Mouse (Mus musculus) stomach, postnatal 0 days (tissue): Measurements from ENCODE around the gene Mknk2. TPM values are rescaled to one million over a fixed set of nuclear protein-coding genes. Genes with fewer than 3 reads are reported as not detected.

Source experiments
- ATAC-seq: fragments of 200-750 bp; cut with Nextera tagmentation; 2 replicates; pipeline ENCODE4 v1.8.0; 2017; ENCODE audit not compliant: low FRiP score, low TSS enrichment
- DNase-seq: peaks from one replicate; pipeline ENCODE4 v3.0.0-alpha.2; 2016; ENCODE audit warnings: low spot score
- H3K27ac ChIP-seq: fragments of 300-500 bp; sonication (generic); replicated peaks from 2 replicates; pipeline ENCODE4 v1.5.1; 2014; ENCODE audit warnings: mild to moderate bottlenecking, control low read depth
- H3K27me3 ChIP-seq: fragments of 300-500 bp; sonication (generic); 2 replicates; pipeline ENCODE4 v1.6.1; 2014; ENCODE audit warnings: low read length; ENCODE audit not compliant: control insufficient read depth, insufficient read depth
- H3K36me3 ChIP-seq: fragments of 300-500 bp; sonication (generic); 2 replicates; pipeline ENCODE4 v1.6.1; 2014; ENCODE audit warnings: low read length, mixed read lengths; ENCODE audit not compliant: control insufficient read depth, insufficient read depth
- H3K4me1 ChIP-seq: fragments of 300-500 bp; sonication (generic); replicated peaks from 2 replicates; pipeline ENCODE4 v1.6.1; 2014; ENCODE audit warnings: antibody characterized with exemption; ENCODE audit not compliant: control insufficient read depth, insufficient read depth
- H3K4me2 ChIP-seq: fragments of 300-500 bp; sonication (generic); replicated peaks from 2 replicates; pipeline ENCODE4 v1.6.1; 2014; ENCODE audit warnings: low read depth, mild to moderate bottlenecking, control low read depth, moderate library complexity
- H3K4me3 ChIP-seq: fragments of 300-500 bp; sonication (generic); 2 replicates; pipeline ENCODE4 v1.5.1; 2014; ENCODE audit warnings: low read depth, low read length, control low read depth
- H3K9ac ChIP-seq: fragments of 300-500 bp; sonication (generic); 2 replicates; pipeline ENCODE4 v1.6.1; 2014; ENCODE audit warnings: mild to moderate bottlenecking, low read length, control low read depth, mixed read lengths
- H3K9me3 ChIP-seq: fragments of 300-500 bp; sonication (generic); 2 replicates; pipeline ENCODE4 v1.6.1; 2016; ENCODE audit warnings: low read length; ENCODE audit not compliant: control insufficient read depth
- CTCF ChIP-seq: IDR thresholded peaks from 2 replicates; pipeline ENCODE4 v1.5.1; 2016; ENCODE audit warnings: antibody characterized with exemption, low read depth, mild to moderate bottlenecking, moderate library complexity
- EP300 ChIP-seq: optimal IDR thresholded peaks from 2 replicates; pipeline ENCODE3; 2016; ENCODE audit warnings: antibody characterized with exemption
- WGBS: fragments of 180-500 bp; shearing (Covaris S2); extraction: QIAGEN DNeasy Blood & Tissue Kit; methylation state at CpG from one replicate; pipeline ENCODE4 v1.1.7; 2014; 5-methylcytosine and 5-hydroxymethylcytosine counted together
- polyA plus RNA-seq: library from polyadenylated mRNA; unstranded; fragments of >200 nt; fragmentation: Nextera tagmentation; extraction: Ambion mirVana; gene quantifications from 2 replicates; pipeline ENCODE4 v1.2.1, GENCODE M21; 2015

The Mknk2 gene
- polyA plus RNA-seq, 1 experiment from 2014 or later, result 55.2 TPM

- WGBS, result 42% methylated on average over 8 of the region's 8 CpGs
- Histone ChIP-seq H3K27me3 (no peaks in the 10 kb centered on the region), H3K4me1 (peaks cover 5% of the 10 kb centered on the region; the same call in 1 of the 2 replicates), H3K27ac (no peak overlapping the region), H3K36me3 (no peaks in the 10 kb centered on the region; the same call in 1 of the 2 replicates), H3K9me3 (no peaks in the 10 kb centered on the region), H3K9ac (no peak overlapping the region; the same call in 1 of the 2 replicates), H3K4me2 (no peak overlapping the region), H3K4me3 (no peak overlapping the region)
- DNase-seq (no peak), ATAC-seq (no peak)
- no peak for TF ChIP-seq CTCF
- no peak for TF ChIP-seq EP300
Observed at GRCm38 (mm10) chr10:80619465-80620244, 58.3 kb downstream of the Mknk2 start.

- ATAC-seq, result no peak
- peaks cover 4% of the 10 kb centered on the region; the same call in 1 of the 2 replicates for H3K4me1 ChIP-seq
- H3K27me3 ChIP-seq, result no peaks in the 10 kb centered on the region
- no peak overlapping the region for H3K9ac ChIP-seq
- no peaks in the 10 kb centered on the region for H3K9me3 ChIP-seq
- no peak overlapping the region for H3K27ac ChIP-seq
- 58% methylated on average over 9 of the region's 9 CpGs for WGBS
- TF ChIP-seq CTCF (no peak), EP300 (no peak)
- H3K4me3 ChIP-seq, result no peak overlapping the region
- H3K4me2 ChIP-seq, result no peak overlapping the region
- H3K36me3 ChIP-seq, result peaks cover 6% of the 10 kb centered on the region; the same call in 1 of the 2 replicates
- no peak for DNase-seq
Observed at GRCm38 (mm10) chr10:80618181-80618580, 59.7 kb downstream of the Mknk2 start.

Other genes with a start within 250 kb of the Mknk2 start
- 30.9 and 37.0 TPM in 2 replicates for gene Tcf3, start 244.5 kb downstream of the Mknk2 start, polyA plus RNA-seq
- gene Onecut3, start 183.3 kb downstream of the Mknk2 start, polyA plus RNA-seq, result 0.01 and 0.02 TPM in 2 replicates
- 0.02 and 0.10 TPM in 2 replicates for gene Atp8b3, start 139.0 kb downstream of the Mknk2 start, polyA plus RNA-seq
- 7.1 and 8.5 TPM in 2 replicates for gene Rexo1, start 116.6 kb downstream of the Mknk2 start, polyA plus RNA-seq
- gene Klf16, start 100.8 kb downstream of the Mknk2 start, polyA plus RNA-seq, result 8.3 and 8.4 TPM in 2 replicates
- 92.5 and 103 TPM in 2 replicates for gene Abhd17a, start 87.8 kb downstream of the Mknk2 start, polyA plus RNA-seq
- 67.8 and 77.3 TPM in 2 replicates for gene Scamp4, start 75.2 kb downstream of the Mknk2 start, polyA plus RNA-seq
- gene Adat3, start 75.2 kb downstream of the Mknk2 start, polyA plus RNA-seq, result 4.1 and 4.3 TPM in 2 replicates
- gene Gm49322, start 72.1 kb downstream of the Mknk2 start, polyA plus RNA-seq, result 1.4 and 1.7 TPM in 2 replicates
- gene Csnk1g2, start 55.3 kb downstream of the Mknk2 start, polyA plus RNA-seq, result 75.4 and 83.9 TPM in 2 replicates
- 28.3 and 30.0 TPM in 2 replicates for gene Btbd2, start 21.0 kb downstream of the Mknk2 start, polyA plus RNA-seq
- 22.9 and 23.9 TPM in 2 replicates for gene Mob3a, start 23.9 kb upstream of the Mknk2 start, polyA plus RNA-seq
- 14.8 and 18.0 TPM in 2 replicates for gene Izumo4, start 24.1 kb upstream of the Mknk2 start, polyA plus RNA-seq
- 38.7 and 42.7 TPM in 2 replicates for gene Ap3d1, start 64.2 kb upstream of the Mknk2 start, polyA plus RNA-seq
- gene Dot1l, start 77.1 kb upstream of the Mknk2 start, polyA plus RNA-seq, result 5.4 and 6.2 TPM in 2 replicates
- 27.7 and 31.8 TPM in 2 replicates for gene Sf3a2, start 120.1 kb upstream of the Mknk2 start, polyA plus RNA-seq
- gene Plekhj1, start 120.5 kb upstream of the Mknk2 start, polyA plus RNA-seq, result 62.0 and 65.8 TPM in 2 replicates
- gene Amh, start 127.1 kb upstream of the Mknk2 start, polyA plus RNA-seq, result 6.8 and 6.9 TPM in 2 replicates
- 0.86 and 0.96 TPM in 2 replicates for gene Jsrp1, start 135.4 kb upstream of the Mknk2 start, polyA plus RNA-seq
- 1,070 and 1,103 TPM in 2 replicates for gene Oaz1, start 148.5 kb upstream of the Mknk2 start, polyA plus RNA-seq
- gene Lingo3, start 165.9 kb upstream of the Mknk2 start, polyA plus RNA-seq, result 0.12 and 0.17 TPM in 2 replicates
- 176 and 180 TPM in 2 replicates for gene Lsm7, start 177.1 kb upstream of the Mknk2 start, polyA plus RNA-seq
- gene Sppl2b, start 177.2 kb upstream of the Mknk2 start, polyA plus RNA-seq, result 17.7 and 23.0 TPM in 2 replicates
- 2.0 and 2.2 TPM in 2 replicates for gene Tmprss9, start 193.7 kb upstream of the Mknk2 start, polyA plus RNA-seq
- gene Timm13, start 222.9 kb upstream of the Mknk2 start, polyA plus RNA-seq, result 292 and 304 TPM in 2 replicates
- gene Lmnb2, start 240.1 kb upstream of the Mknk2 start, polyA plus RNA-seq, result 12.0 and 12.4 TPM in 2 replicates